Mouse (Mus musculus): ENCODE data around the gene Ppp1ca. TPM values are rescaled to one million over a fixed set of nuclear protein-coding genes. Genes with fewer than 3 reads are reported as not detected.

Ppp1ca gene
- polyA plus RNA-seq, 1 experiment from 2014 or later, result 1,000 TPM

DNA sequence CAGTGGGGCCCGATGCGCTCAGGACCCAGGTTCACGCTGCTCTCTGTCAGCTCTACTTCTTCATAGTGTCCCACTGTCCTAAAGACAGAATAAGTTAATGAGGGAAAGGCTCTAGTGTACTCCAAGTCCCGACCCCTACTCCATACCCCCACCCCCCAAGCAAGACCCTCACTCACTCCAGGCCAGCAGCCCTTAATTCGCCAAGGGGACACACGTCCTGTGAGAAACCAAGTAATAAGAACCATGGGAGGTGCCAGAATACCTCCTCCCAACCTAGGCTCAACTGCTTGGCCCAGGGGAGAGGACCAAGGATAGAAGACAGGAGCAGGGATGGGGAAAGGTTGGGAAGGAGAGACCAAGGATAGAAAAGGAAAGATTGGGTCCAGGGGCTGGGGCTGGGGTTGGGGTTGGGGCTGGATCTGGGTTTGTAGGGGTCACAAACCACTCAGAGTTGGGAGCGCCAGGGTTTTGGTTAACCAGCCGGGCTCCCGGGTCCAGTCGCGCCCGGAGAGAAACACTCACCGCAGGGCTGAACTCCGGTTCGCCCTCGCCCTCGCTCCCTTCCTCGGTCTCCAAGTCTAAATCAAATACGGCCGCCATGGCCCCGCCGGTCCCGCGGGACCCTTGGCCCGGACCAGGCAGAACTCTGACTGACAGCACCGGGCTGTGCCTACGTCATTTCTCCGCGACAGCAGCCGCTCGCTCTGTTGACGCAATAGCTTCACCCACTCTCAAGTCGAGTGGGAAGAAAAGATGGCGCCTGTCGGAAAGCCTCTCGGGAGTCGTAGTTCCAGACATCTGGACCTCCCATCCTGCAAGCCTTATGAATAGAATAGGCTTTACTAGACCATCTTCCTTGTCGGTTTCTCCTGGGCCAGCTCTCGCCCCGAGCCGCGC lies 29.0 kb upstream of the Ppp1ca start, which contains the start of gene Rps6kb2:
Gene Rps6kb2, minus strand, starts transcription at position 709 of the 897 bp plus-strand sequence.
- DNase-seq (ENCODE audit: low spot score), result peak; percentile 95
- Histone ChIP-seq H3K4me1 (peaks cover 17% of the 10 kb centered on the region), H3K4me3 (peak within 1 kb of the TSS; percentile 78), H3K9me3 (no peaks in the 10 kb centered on the region), H3K27me3 (replicated peaks; ENCODE audit: low read depth, poor library complexity, severe bottlenecking) (no peaks in the 10 kb centered on the region), H3K27ac (replicated peaks) (peak within 1 kb of the TSS; percentile 89), H3K36me3 (replicated peaks) (peaks cover 34% of the 10 kb centered on the region)
- WGBS, result 7% methylated on average over 42 of the region's 42 CpGs

DNA sequence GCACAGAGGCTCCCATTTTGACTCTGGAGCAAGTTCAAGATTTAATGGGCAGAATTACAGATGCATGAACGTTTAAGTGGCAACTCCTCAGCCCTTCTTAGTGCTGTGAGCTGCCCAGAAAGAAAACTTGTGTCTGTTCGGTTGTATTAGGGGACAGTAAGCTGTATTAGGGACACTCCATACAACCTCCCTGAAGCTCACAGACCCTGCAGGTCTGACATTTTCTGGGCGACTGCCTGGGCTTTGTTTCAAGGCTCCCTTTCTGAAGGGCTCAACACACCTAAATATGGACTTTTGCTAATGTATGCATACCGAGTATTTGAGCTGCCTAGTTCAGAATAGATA lies 28.4 kb upstream of the Ppp1ca start:
- Histone ChIP-seq H3K4me3 (peak overlapping the region; percentile 78), H3K9me3 (no peaks in the 10 kb centered on the region), H3K27me3 (replicated peaks; ENCODE audit: low read depth, poor library complexity, severe bottlenecking) (no peaks in the 10 kb centered on the region), H3K36me3 (replicated peaks) (peaks cover 27% of the 10 kb centered on the region), H3K4me1 (peaks cover 17% of the 10 kb centered on the region), H3K27ac (replicated peaks) (peak overlapping the region; percentile 89)
- 36% methylated on average over 4 of the region's 4 CpGs for WGBS
- no peak for DNase-seq (ENCODE audit: low spot score)

DNA sequence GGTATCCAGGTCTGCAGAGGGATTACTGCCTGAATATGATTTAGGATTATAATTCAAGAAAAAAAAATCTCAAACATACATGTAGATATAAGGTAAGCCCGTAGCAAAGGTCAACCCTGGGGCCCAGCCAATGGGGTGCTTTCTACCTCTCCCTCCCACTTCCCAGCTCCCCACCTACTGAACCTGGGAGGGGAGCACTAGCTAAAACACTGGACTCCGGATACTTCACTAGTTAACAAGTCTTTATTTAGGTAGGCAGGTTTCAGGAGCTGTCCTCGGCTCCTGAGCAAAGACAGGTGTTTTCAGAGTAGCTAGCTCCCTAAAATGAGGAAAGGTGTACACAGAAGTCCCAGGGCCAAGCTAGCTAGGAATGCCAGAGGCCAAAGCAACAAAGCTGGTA lies 27.8 kb upstream of the Ppp1ca start:
- H3K9me3 ChIP-seq, result no peaks in the 10 kb centered on the region
- no peak overlapping the region for H3K4me3 ChIP-seq
- peak overlapping the region; percentile 89; the same call in 1 of the 2 replicates for H3K27ac ChIP-seq (replicated peaks)
- WGBS, result 80% methylated on average over 3 of the region's 3 CpGs
- H3K4me1 ChIP-seq, result peaks cover 17% of the 10 kb centered on the region
- no peak for DNase-seq (ENCODE audit: low spot score)
- H3K27me3 ChIP-seq (replicated peaks; ENCODE audit: low read depth, poor library complexity, severe bottlenecking), result no peaks in the 10 kb centered on the region
- peaks cover 22% of the 10 kb centered on the region for H3K36me3 ChIP-seq (replicated peaks)

DNA sequence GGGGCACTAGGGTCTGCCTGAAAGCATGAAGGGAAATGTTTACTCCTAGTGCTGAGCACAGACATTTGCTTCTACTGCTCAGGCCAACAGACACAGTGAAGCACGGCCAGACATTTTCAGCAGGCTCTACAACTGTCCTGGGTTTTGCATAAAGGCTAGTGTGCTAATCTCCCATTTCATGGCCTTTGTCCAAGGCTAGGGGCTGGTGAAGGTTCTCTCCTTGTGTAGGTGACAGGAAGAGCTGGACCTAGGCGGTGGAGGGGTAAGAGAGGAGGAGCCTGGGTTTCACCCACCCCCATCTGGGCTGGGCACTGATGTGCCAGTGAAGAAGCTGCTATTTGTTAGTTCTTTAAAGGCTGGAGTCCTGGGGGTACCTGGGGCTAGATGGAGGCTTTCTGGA lies 27.1 kb upstream of the Ppp1ca start:
- peaks cover 15% of the 10 kb centered on the region for H3K36me3 ChIP-seq (replicated peaks)
- no peak for DNase-seq (ENCODE audit: low spot score)
- H3K27me3 ChIP-seq (replicated peaks; ENCODE audit: low read depth, poor library complexity, severe bottlenecking), result no peaks in the 10 kb centered on the region
- no peaks in the 10 kb centered on the region for H3K9me3 ChIP-seq
- H3K27ac ChIP-seq (replicated peaks), result no peak overlapping the region
- peaks cover 20% of the 10 kb centered on the region for H3K4me1 ChIP-seq
- H3K4me3 ChIP-seq, result no peak overlapping the region
- 82% methylated on average over 2 of the region's 2 CpGs for WGBS

DNA sequence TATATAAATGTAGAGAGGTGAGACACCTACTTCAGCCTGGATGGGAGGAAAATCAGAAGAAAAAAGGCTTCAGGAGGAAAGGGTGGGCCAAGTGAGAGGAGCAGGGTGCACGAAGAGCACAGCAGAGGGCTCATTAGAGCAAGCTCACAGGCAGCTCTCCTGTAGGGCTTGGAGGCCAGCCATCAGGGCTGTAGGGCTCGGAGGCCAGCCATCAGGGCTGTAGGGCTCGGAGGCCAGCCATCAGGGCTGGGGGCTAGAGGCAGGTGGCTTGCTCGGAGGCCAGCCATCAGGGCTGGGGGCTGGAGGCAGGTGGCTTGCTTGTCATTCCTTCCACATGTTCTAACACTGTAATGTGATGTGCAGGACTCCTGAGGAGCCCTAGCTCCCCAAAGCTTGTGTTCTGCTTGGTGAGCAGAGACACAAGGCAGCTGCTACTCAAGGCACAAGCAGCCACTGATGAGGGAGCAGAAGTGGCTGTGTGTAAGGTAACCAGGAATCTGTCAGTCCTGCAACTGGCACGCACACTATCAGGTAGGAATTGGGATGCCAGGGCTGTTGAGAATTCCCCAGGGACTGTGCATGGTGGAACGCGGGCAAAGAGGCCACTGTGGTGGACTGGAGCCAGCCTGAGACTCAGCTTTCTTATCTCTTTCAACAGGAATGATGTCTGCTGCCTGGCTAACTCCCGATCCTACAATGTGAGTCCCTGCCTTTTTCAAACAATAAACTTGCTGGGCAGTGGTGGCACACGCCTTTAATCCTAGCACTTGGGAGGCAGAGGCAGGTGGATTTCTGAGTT lies 25.0 kb upstream of the Ppp1ca start:
- Histone ChIP-seq H3K4me1 (peaks cover 41% of the 10 kb centered on the region), H3K27ac (replicated peaks) (no peak overlapping the region), H3K4me3 (no peak overlapping the region), H3K27me3 (replicated peaks; ENCODE audit: low read depth, poor library complexity, severe bottlenecking) (peaks cover 14% of the 10 kb centered on the region; the same call in 1 of the 2 replicates), H3K36me3 (replicated peaks) (no peaks in the 10 kb centered on the region), H3K9me3 (no peaks in the 10 kb centered on the region)
- WGBS, result 83% methylated on average over 9 of the region's 9 CpGs
- DNase-seq (ENCODE audit: low spot score), result no peak

DNA sequence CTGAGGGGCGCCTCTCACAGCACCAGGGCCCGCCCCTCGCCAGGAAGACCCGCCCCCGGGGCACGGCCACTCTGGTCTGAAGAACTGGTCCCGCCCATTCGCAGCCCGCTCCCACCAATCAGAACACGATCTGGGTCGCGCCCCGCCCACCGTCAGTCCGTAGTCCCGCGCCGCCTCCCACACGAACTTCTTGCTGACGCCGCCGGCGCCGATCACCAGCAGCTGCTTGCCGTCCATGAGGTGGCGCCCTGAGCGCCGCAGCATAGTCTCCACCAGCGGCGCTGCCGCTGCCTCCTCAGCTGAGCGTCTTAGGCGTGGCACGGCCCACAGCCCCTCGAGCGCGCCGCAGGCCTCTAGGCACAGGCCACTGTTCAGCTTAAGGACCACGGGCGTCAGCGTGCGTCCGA lies 22.5 kb upstream of the Ppp1ca start:
- Histone ChIP-seq H3K36me3 (replicated peaks) (no peaks in the 10 kb centered on the region), H3K4me1 (peaks cover 31% of the 10 kb centered on the region), H3K27ac (replicated peaks) (peak overlapping the region; percentile 92), H3K9me3 (no peaks in the 10 kb centered on the region), H3K4me3 (peak overlapping the region; percentile 63), H3K27me3 (replicated peaks; ENCODE audit: low read depth, poor library complexity, severe bottlenecking) (peaks cover 17% of the 10 kb centered on the region; the same call in 1 of the 2 replicates)
- WGBS, result under 1% methylated on average over 43 of the region's 43 CpGs
- DNase-seq (ENCODE audit: low spot score), result peak; percentile 100

DNA sequence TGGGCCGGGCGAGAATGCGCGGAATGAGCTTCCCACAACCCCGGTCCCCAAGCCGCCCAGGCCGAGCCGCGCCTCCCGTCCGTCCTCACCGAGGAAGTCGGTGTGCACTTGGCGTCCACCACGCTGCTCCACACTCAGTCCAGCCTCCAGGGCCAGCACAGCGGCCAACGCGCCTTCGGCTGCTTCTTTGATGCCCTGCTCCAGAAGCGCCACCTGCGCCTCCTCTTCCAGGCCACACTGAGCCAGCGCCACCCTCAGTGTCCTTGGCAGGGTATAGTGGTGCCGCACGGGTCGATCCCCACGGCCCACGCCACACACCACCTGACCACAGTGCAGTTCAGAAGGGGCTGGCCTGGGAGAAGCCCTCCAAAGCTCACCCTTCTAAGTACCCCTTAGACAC lies 22.1 kb upstream of the Ppp1ca start:
- DNase-seq (ENCODE audit: low spot score), result no peak
- Histone ChIP-seq H3K9me3 (no peaks in the 10 kb centered on the region), H3K4me1 (peaks cover 33% of the 10 kb centered on the region), H3K27me3 (replicated peaks; ENCODE audit: low read depth, poor library complexity, severe bottlenecking) (peaks cover 20% of the 10 kb centered on the region; the same call in 1 of the 2 replicates), H3K4me3 (peak overlapping the region; percentile 63), H3K36me3 (replicated peaks) (no peaks in the 10 kb centered on the region), H3K27ac (replicated peaks) (peak overlapping the region; percentile 92)
- 8% methylated on average over 27 of the region's 27 CpGs for WGBS

DNA sequence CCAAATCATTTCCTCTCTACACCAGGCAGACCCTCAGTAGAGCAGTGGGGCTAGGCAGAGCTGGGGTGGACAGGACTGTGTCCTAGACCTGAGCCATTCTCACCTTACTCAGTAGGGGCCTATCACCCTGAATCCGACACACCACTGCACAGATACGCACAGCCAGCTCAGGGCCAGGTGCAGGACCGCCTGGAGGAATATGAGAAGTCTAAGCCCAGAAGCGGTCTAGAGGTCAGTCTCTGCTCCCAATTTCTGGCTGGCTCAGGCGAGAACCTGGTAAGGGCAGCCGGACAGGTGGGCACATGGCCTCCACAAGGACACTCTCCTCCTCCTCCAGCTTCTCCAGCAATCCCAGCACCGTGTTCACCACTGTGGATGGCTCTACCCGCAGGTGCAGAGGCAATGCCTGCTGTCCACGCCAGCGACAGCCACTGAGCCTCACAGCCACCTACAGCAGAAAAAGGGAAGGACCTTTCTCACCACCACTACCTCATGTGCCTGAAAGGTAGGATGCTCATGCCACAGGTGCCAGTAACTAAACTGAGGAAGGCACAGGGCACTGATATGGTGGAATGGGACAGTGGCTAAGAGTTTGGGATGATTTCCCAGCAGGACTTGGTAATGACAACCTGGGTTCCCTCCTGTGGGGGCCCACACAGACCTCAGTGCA lies 21.0 kb upstream of the Ppp1ca start:
- Histone ChIP-seq H3K4me1 (peaks cover 43% of the 10 kb centered on the region), H3K27me3 (replicated peaks; ENCODE audit: low read depth, poor library complexity, severe bottlenecking) (peaks cover 20% of the 10 kb centered on the region; the same call in 1 of the 2 replicates), H3K36me3 (replicated peaks) (no peaks in the 10 kb centered on the region), H3K9me3 (no peaks in the 10 kb centered on the region), H3K27ac (replicated peaks) (peak overlapping the region; percentile 92; the same call in 1 of the 2 replicates), H3K4me3 (no peak overlapping the region)
- WGBS, result 84% methylated on average over 10 of the region's 10 CpGs
- DNase-seq (ENCODE audit: low spot score), result no peak

DNA sequence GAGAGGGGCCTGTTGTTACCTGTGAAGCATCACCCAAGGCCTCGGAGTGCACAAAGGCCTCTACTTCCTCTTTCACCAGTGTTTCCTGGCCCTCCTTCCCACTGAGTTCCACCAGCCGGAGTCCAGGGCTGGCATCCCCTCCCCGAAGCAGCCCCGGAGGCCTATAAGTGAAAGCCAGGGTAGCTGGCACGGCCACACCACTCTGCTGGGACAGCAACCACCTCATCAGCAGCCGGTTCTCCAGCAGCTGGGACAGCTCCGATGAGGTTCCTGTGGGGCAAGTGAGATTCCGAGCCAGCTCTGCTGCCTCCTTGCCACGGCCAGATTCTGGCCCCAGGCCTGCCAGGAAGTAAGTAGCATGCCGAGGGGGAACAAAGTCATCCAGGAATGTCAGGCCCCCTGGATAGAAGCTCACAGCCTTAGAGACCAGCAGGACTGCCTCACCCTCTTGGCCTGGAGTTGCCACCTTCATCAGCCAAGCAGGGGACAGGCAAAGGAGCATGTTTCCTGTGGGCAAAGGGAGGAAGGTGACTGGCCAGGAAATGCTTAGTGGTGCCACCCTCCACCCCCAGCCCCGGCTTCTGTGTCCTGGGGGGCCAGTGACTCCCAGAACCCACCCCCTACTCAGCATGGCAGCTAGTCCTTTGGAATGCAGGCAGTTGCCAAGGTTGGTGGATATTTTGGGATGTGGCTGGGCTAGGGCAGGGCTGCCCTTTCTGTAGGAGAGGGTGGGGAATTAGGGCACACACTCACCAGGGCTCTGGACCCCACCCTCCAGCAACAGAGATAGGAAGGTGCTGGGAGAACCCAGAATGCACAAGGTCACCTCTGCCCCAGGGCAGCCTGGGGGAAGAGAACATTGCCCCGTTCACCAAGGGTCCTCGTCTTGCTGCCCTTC lies 20.2 kb upstream of the Ppp1ca start:
- no peak overlapping the region for H3K4me3 ChIP-seq
- H3K27me3 ChIP-seq (replicated peaks; ENCODE audit: low read depth, poor library complexity, severe bottlenecking), result peaks cover 20% of the 10 kb centered on the region
- H3K36me3 ChIP-seq (replicated peaks), result no peaks in the 10 kb centered on the region
- no peak for DNase-seq (ENCODE audit: low spot score)
- 63% methylated on average over 13 of the region's 13 CpGs for WGBS
- H3K4me1 ChIP-seq, result peaks cover 46% of the 10 kb centered on the region
- no peaks in the 10 kb centered on the region for H3K9me3 ChIP-seq
- peak overlapping the region; percentile 40 for H3K27ac ChIP-seq (replicated peaks)

DNA sequence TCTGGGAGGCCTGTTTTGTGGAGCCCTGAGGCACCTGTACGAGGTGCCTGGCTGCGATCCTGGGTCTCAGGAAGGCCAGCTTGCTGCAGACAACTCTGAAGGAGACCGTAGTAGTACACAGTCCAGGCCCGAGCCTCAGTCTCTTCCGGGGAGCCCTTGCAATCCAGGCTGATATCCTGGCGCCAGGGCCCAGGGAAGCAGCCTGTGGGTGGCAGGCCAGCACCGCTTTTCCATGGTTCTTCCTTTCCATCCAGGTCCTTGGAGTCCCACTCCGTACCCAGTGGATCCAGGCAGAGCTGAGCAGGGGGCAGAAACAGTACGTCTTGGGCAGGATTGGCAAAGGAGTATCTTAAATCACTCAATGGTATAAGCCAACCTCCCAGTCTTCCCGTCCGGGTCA lies 18.9 kb upstream of the Ppp1ca start:
- H3K4me1 ChIP-seq, result peaks cover 46% of the 10 kb centered on the region
- DNase-seq (ENCODE audit: low spot score), result no peak
- H3K27ac ChIP-seq (replicated peaks), result 0 out of 2 replicates have a peak overlapping the region, but pooled peaks have one; percentile 2
- H3K36me3 ChIP-seq (replicated peaks), result no peaks in the 10 kb centered on the region
- no peaks in the 10 kb centered on the region for H3K9me3 ChIP-seq
- H3K27me3 ChIP-seq (replicated peaks; ENCODE audit: low read depth, poor library complexity, severe bottlenecking), result peaks cover 20% of the 10 kb centered on the region
- no peak overlapping the region for H3K4me3 ChIP-seq
- 60% methylated on average over 11 of the region's 11 CpGs for WGBS

DNA sequence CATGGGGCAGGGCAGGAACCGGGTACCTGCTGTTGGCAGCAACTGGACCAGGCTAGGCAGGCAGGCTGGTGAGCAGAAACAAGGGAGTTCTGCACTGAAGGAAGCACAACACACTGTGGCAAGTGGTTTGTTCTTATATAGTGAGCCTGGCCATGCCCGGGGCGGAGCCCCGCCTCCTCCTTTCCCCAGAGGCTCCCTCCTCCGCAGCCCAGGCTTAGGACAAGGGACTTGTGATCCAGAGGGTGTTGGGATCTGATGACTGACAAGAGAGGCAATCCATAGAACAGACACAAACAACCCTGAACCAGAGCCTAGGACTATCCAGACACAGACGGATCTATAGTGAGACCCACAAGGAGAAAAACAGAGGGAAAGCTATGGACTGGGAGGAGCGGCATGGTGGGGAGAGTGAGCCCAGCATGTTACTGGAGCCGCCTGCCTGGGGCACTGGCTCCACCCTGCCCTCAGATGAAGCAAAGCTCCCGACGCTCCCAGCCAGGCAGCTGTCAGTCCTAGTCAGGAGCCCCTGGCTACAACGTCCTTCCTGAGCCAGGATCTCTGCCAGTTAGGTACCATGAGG lies 16.4 kb upstream of the Ppp1ca start, which contains the start of gene Carns1:
Gene Carns1, minus strand, starts transcription at position 112 of the 580 bp plus-strand sequence.
- peak within 1 kb of the TSS; percentile 36; the same call in 1 of the 2 replicates for H3K27ac ChIP-seq (replicated peaks)
- peak within 1 kb of the TSS; percentile 40 for H3K4me3 ChIP-seq
- 5% methylated on average over 11 of the region's 11 CpGs for WGBS
- DNase-seq (ENCODE audit: low spot score), result peak; percentile 42
- peaks cover 20% of the 10 kb centered on the region for H3K27me3 ChIP-seq (replicated peaks; ENCODE audit: low read depth, poor library complexity, severe bottlenecking)
- H3K9me3 ChIP-seq, result no peaks in the 10 kb centered on the region
- no peaks in the 10 kb centered on the region for H3K36me3 ChIP-seq (replicated peaks)
- H3K4me1 ChIP-seq, result peaks cover 36% of the 10 kb centered on the region

All from embryonic facial prominence, embryonic 10.5 days (tissue).